Comparison of ENCODE assay signal across 18 mouse cellular contexts in genomic region chr5:48489549-48490288, GRCm38 (mm10).
DNase-seq lines count a peak whose midpoint lies in the region; ATAC-seq and TF ChIP-seq lines count a peak whose summit lies in the region.
"Had no signal": no experiment of that assay in that cellular context is flagged by ENCODE, and none has a peak within 500 bp of the region (broad histone marks: within the 10 kb centered on the region; RNA-seq: fewer than 3 reads in every experiment).

No protein-coding gene starts in this region.

- no peak for ATAC-seq in forebrain, embryonic 15.5 days (replicated peaks)
- peak; percentile 37; the same call in 1 of the 2 replicates for ATAC-seq in hindbrain, embryonic 14.5 days (ENCODE audit: low FRiP score)
- ATAC-seq in neural tube, embryonic 11.5 days (ENCODE audit: insufficient read depth, low FRiP score, low TSS enrichment) = peak; percentile 65
- no peak for ATAC-seq in liver, postnatal 0 days
- ATAC-seq: inflammation-experienced regulatory T-cells, adult 6 months; liver, embryonic 12.5 days had no signal

- no peak for TF ChIP-seq EP300 in liver, postnatal 0 days (IDR thresholded peaks at IDR 0.05; ENCODE audit: low read depth)

- H3K9me3 ChIP-seq in forebrain, embryonic 10.5 days = no peaks in the 10 kb centered on the region
- H3K9me3 ChIP-seq in forebrain, embryonic 15.5 days = no peaks in the 10 kb centered on the region
- H3K9me3 ChIP-seq in hindbrain, embryonic 14.5 days (ENCODE audit: control insufficient read depth, low read length) = no peaks in the 10 kb centered on the region
- no peaks in the 10 kb centered on the region for H3K9me3 ChIP-seq in neural tube, embryonic 11.5 days (ENCODE audit: control insufficient read depth, low read length)
- H3K9me3 ChIP-seq in liver, postnatal 0 days (ENCODE audit: low read length) = no peaks in the 10 kb centered on the region
- H3K9me3 ChIP-seq: limb, embryonic 10.5 days; liver, embryonic 12.5 days; megakaryocyte, embryonic 14.5 days had no signal

- TF ChIP-seq CTCF in liver, postnatal 0 days (IDR thresholded peaks at IDR 0.05; ENCODE audit: low read depth) = no peak
- no peak for TF ChIP-seq CTCF in layer of hippocampus, adult 2 months (conservative IDR thresholded peaks at IDR 0.05)

- no peak overlapping the region for H3K4me2 ChIP-seq in forebrain, embryonic 15.5 days (replicated peaks)
- H3K4me2 ChIP-seq in hindbrain, embryonic 14.5 days (replicated peaks) = no peak overlapping the region
- no peak overlapping the region for H3K4me2 ChIP-seq in neural tube, embryonic 11.5 days (ENCODE audit: low read depth)
- no peak overlapping the region for H3K4me2 ChIP-seq in liver, postnatal 0 days (ENCODE audit: low read depth, low read length)
- H3K4me2 ChIP-seq: liver, embryonic 12.5 days had no signal

- H3K4me1 ChIP-seq in forebrain, embryonic 10.5 days = peaks cover 19% of the 10 kb centered on the region
- no peaks in the 10 kb centered on the region for H3K4me1 ChIP-seq in forebrain, embryonic 15.5 days
- peaks cover 6% of the 10 kb centered on the region; the same call in 1 of the 2 replicates for H3K4me1 ChIP-seq in hindbrain, embryonic 14.5 days (replicated peaks; ENCODE audit: control insufficient read depth, insufficient read depth, low read length)
- peaks cover 8% of the 10 kb centered on the region for H3K4me1 ChIP-seq in neural tube, embryonic 11.5 days (ENCODE audit: control insufficient read depth, insufficient read depth, low read length)
- H3K4me1 ChIP-seq in liver, postnatal 0 days (ENCODE audit: insufficient read depth) = no peaks in the 10 kb centered on the region
- H3K4me1 ChIP-seq: limb, embryonic 10.5 days; liver, embryonic 12.5 days; megakaryocyte, embryonic 14.5 days had no signal

- DNase-seq in forebrain, embryonic 10.5 days (ENCODE audit: extremely low spot score, low spot score) = peak; percentile 16
- DNase-seq in embryo, embryonic 10 days (ENCODE audit: low spot score) = peak; percentile 35
- no peak for DNase-seq in hindbrain, embryonic 14.5 days (ENCODE audit: low spot score)
- DNase-seq in neural tube, embryonic 11.5 days (ENCODE audit: low spot score) = peak; percentile 35
- DNase-seq in liver, postnatal 0 days = no peak
- DNase-seq in kidney, postnatal 10 days = no peak
- no peak for DNase-seq in layer of hippocampus, adult 2 months (ENCODE audit: low spot score in 2 of 2)
- DNase-seq: cerebellum, adult 11-12 months; heart, postnatal 10 days; kidney, adult 9 months; layer of hippocampus, postnatal 36 days; thymus, postnatal 36 days had no signal

- H3K4me3 ChIP-seq in forebrain, embryonic 10.5 days = no peak overlapping the region
- H3K4me3 ChIP-seq in forebrain, embryonic 15.5 days = no peak overlapping the region
- H3K4me3 ChIP-seq in hindbrain, embryonic 14.5 days (replicated peaks; ENCODE audit: low read length) = no peak overlapping the region
- H3K4me3 ChIP-seq in neural tube, embryonic 11.5 days (ENCODE audit: low read depth, low read length) = no peak overlapping the region
- no peak overlapping the region for H3K4me3 ChIP-seq in liver, postnatal 0 days (ENCODE audit: low read depth, low read length)
- H3K4me3 ChIP-seq in layer of hippocampus, adult 2 months = no peak overlapping the region
- H3K4me3 ChIP-seq: erythroblast, embryonic 14.5 days; limb, embryonic 10.5 days; liver, embryonic 12.5 days; megakaryocyte, embryonic 14.5 days had no signal

- no peak overlapping the region for H3K9ac ChIP-seq in forebrain, embryonic 15.5 days (replicated peaks)
- 0 out of 2 replicates have a peak overlapping the region, but pooled peaks have one; percentile 5 for H3K9ac ChIP-seq in hindbrain, embryonic 14.5 days
- no peak overlapping the region for H3K9ac ChIP-seq in neural tube, embryonic 11.5 days (ENCODE audit: low read length)
- H3K9ac ChIP-seq in liver, postnatal 0 days (replicated peaks) = no peak overlapping the region
- H3K9ac ChIP-seq: liver, embryonic 12.5 days had no signal

- no peaks in the 10 kb centered on the region for H3K27me3 ChIP-seq in forebrain, embryonic 10.5 days (ENCODE audit: poor library complexity, severe bottlenecking)
- no peaks in the 10 kb centered on the region for H3K27me3 ChIP-seq in forebrain, embryonic 15.5 days
- H3K27me3 ChIP-seq in hindbrain, embryonic 14.5 days (ENCODE audit: control insufficient read depth, insufficient read depth, low read length) = no peaks in the 10 kb centered on the region
- no peaks in the 10 kb centered on the region for H3K27me3 ChIP-seq in neural tube, embryonic 11.5 days (ENCODE audit: control insufficient read depth, insufficient read depth, low read length)
- no peaks in the 10 kb centered on the region for H3K27me3 ChIP-seq in liver, postnatal 0 days (ENCODE audit: insufficient read depth, low read length)
- H3K27me3 ChIP-seq: liver, embryonic 12.5 days; megakaryocyte, embryonic 14.5 days had no signal

- no peak overlapping the region for H3K27ac ChIP-seq in forebrain, embryonic 10.5 days
- no peak overlapping the region for H3K27ac ChIP-seq in forebrain, embryonic 15.5 days (replicated peaks)
- no peak overlapping the region for H3K27ac ChIP-seq in hindbrain, embryonic 14.5 days
- no peak overlapping the region for H3K27ac ChIP-seq in neural tube, embryonic 11.5 days (ENCODE audit: low read depth, low read length)
- no peak overlapping the region for H3K27ac ChIP-seq in liver, postnatal 0 days (ENCODE audit: low read depth)
- no peak overlapping the region for H3K27ac ChIP-seq in layer of hippocampus, adult 2 months
- H3K27ac ChIP-seq: limb, embryonic 10.5 days; liver, embryonic 12.5 days had no signal

- H3K36me3 ChIP-seq in forebrain, embryonic 10.5 days (replicated peaks) = no peaks in the 10 kb centered on the region
- H3K36me3 ChIP-seq in forebrain, embryonic 15.5 days = no peaks in the 10 kb centered on the region
- no peaks in the 10 kb centered on the region for H3K36me3 ChIP-seq in hindbrain, embryonic 14.5 days (replicated peaks; ENCODE audit: control insufficient read depth, insufficient read depth)
- H3K36me3 ChIP-seq in neural tube, embryonic 11.5 days (ENCODE audit: control insufficient read depth, insufficient read depth, low read length) = no peaks in the 10 kb centered on the region
- H3K36me3 ChIP-seq in liver, postnatal 0 days (replicated peaks; ENCODE audit: insufficient read depth, low read length) = no peaks in the 10 kb centered on the region
- H3K36me3 ChIP-seq: limb, embryonic 10.5 days; liver, embryonic 12.5 days had no signal

- 43% methylated on average over 5 of the region's 5 CpGs for WGBS in forebrain, embryonic 10.5 days
- 35% methylated on average over 5 of the region's 5 CpGs for WGBS in forebrain, embryonic 15.5 days
- 14% methylated on average over 5 of the region's 5 CpGs for WGBS in hindbrain, embryonic 14.5 days
- WGBS in neural tube, embryonic 11.5 days = 24% methylated on average over 5 of the region's 5 CpGs
- 51% methylated on average over 5 of the region's 5 CpGs for WGBS in liver, postnatal 0 days (ENCODE audit: insufficient replicate concordance)

Comparison
In these comparisons a context has a peak if more than half of its experiments do, and no peak if none do; other contexts are left out.
1. DNase-seq: peak in forebrain, embryonic 10.5 days (single experiment), embryo, embryonic 10 days (single experiment) and neural tube, embryonic 11.5 days (single experiment); none in hindbrain, embryonic 14.5 days (single experiment), liver, postnatal 0 days (single experiment), kidney, postnatal 10 days (single experiment) and layer of hippocampus, adult 2 months (0 of 2).
2. ATAC-seq: peak in hindbrain, embryonic 14.5 days (single experiment) and neural tube, embryonic 11.5 days (single experiment); none in forebrain, embryonic 15.5 days (single experiment) and liver, postnatal 0 days (single experiment).